Mouse (Mus musculus) MEL (cell line): Measurements from ENCODE around the gene Atp8a2. TPM values are rescaled to one million over a fixed set of nuclear protein-coding genes. Genes with fewer than 3 reads are reported as not detected.

Source experiments
- DNase-seq: peaks from one replicate; pipeline ENCODE4 v3.0.0; 2011; ENCODE audit warnings: low read depth, low spot score
- H3K27ac ChIP-seq: 2 replicates; pipeline ENCODE4 v1.5.1; 2012; ENCODE audit warnings: low read depth, mild to moderate bottlenecking, control low read depth, low read length, moderate library complexity; ENCODE audit not compliant: control insufficient read depth
- H3K27me3 ChIP-seq, 2 experiments: fragments of 150-350 bp in 1 of 2; sonication (generic) in 1 of 2; 2 replicates each; pipeline ENCODE4 v1.6.1; 2012; ENCODE audit warnings: low read length in 2 of 2, mild to moderate bottlenecking in 2 of 2, improper control_type of control experiment in 1 of 2, moderate library complexity in 1 of 2; ENCODE audit not compliant: insufficient read depth in 2 of 2, control insufficient read depth in 1 of 2
- H3K36me3 ChIP-seq, 2 experiments: 2 replicates each; pipeline ENCODE4 v1.6.1; 2012 to 2014; ENCODE audit warnings: low read length in 2 of 2, improper control_type of control experiment in 1 of 2, inconsistent platforms in 1 of 2, mild to moderate bottlenecking in 1 of 2; ENCODE audit not compliant: insufficient read depth in 2 of 2, control insufficient read depth in 1 of 2
- H3K4me1 ChIP-seq, 2 experiments: fragments of 150-350 bp in 1 of 2; sonication (generic) in 1 of 2; 2 replicates each; pipeline ENCODE4 v1.6.1; 2012; ENCODE audit warnings: low read length in 2 of 2, improper control_type of control experiment in 1 of 2, mild to moderate bottlenecking in 1 of 2; ENCODE audit not compliant: insufficient read depth in 2 of 2, control insufficient read depth in 1 of 2
- H3K4me3 ChIP-seq, 2 experiments: fragments of 150-350 bp in 1 of 2; sonication (generic) in 1 of 2; 2 replicates each; pipeline ENCODE4 v1.5.1; 2012; ENCODE audit warnings: low read depth in 2 of 2, low read length in 2 of 2, mild to moderate bottlenecking in 2 of 2, moderate library complexity in 2 of 2, control low read depth in 1 of 2, improper control_type of control experiment in 1 of 2; ENCODE audit not compliant: control insufficient read depth in 1 of 2, insufficient read depth in 1 of 2
- H3K79me2 ChIP-seq: 2 replicates; pipeline ENCODE4 v1.6.1; 2012; ENCODE audit warnings: mild to moderate bottlenecking, low read length, moderate library complexity; ENCODE audit not compliant: control insufficient read depth, poor library complexity, insufficient read depth
- H3K9ac ChIP-seq: 2 replicates; pipeline ENCODE4 v1.6.1; 2012; ENCODE audit warnings: low read depth, mild to moderate bottlenecking, control low read depth, low read length, moderate library complexity; ENCODE audit not compliant: control insufficient read depth, poor library complexity, severe bottlenecking
- H3K9me3 ChIP-seq: fragments of 150-350 bp; sonication (generic); replicated peaks from 2 replicates; pipeline ENCODE4 v1.6.1; 2012; ENCODE audit warnings: mild to moderate bottlenecking, low read length, improper control_type of control experiment, moderate library complexity; ENCODE audit not compliant: insufficient read depth
- CHD1 ChIP-seq: IDR thresholded peaks from 2 replicates; pipeline ENCODE4 v1.6.1; 2012; ENCODE audit warnings: low read depth, mild to moderate bottlenecking, inconsistent platforms, low read length, improper control_type of control experiment
- CHD2 ChIP-seq: IDR thresholded peaks from 2 replicates; pipeline ENCODE4 v1.6.1; 2011; ENCODE audit warnings: low read length, improper control_type of control experiment
- ELF1 ChIP-seq: IDR thresholded peaks from 2 replicates; pipeline ENCODE4 v1.6.1; 2014; ENCODE audit warnings: low read depth, mild to moderate bottlenecking, inconsistent platforms, low read length, improper control_type of control experiment, moderate library complexity
- GABPA ChIP-seq: IDR thresholded peaks from 2 replicates; pipeline ENCODE4 v1.6.1; 2012; ENCODE audit warnings: low read depth, mild to moderate bottlenecking, inconsistent platforms, low read length, improper control_type of control experiment, moderate library complexity
- HCFC1 ChIP-seq: IDR thresholded peaks from 2 replicates; pipeline ENCODE4 v1.6.1; 2012; ENCODE audit warnings: low read depth, mild to moderate bottlenecking, inconsistent platforms, low read length, improper control_type of control experiment, moderate library complexity
- JUND ChIP-seq: IDR thresholded peaks from 2 replicates; pipeline ENCODE4 v1.6.1; 2011; ENCODE audit warnings: low read depth, mild to moderate bottlenecking, improper control_type of control experiment, low read length
- KAT2A ChIP-seq: conservative IDR thresholded peaks from 2 replicates; pipeline ENCODE4 v1.6.1; 2012; ENCODE audit warnings: low read depth, low read length, improper control_type of control experiment, inconsistent platforms
- MAFK ChIP-seq: IDR thresholded peaks from 2 replicates; pipeline ENCODE4 v1.6.1; 2011; ENCODE audit warnings: low read depth, mild to moderate bottlenecking, low read length, improper control_type of control experiment, borderline replicate concordance
- MAX ChIP-seq: IDR thresholded peaks from 2 replicates; pipeline ENCODE4 v1.6.1; 2011; ENCODE audit warnings: low read length, improper control_type of control experiment
- MEF2A ChIP-seq: IDR thresholded peaks from 2 replicates; pipeline ENCODE4 v1.6.1; 2014; ENCODE audit warnings: low read depth, mild to moderate bottlenecking, inconsistent platforms, low read length, improper control_type of control experiment; ENCODE audit not compliant: poor library complexity, insufficient replicate concordance, severe bottlenecking; ENCODE audit errors: extremely low read depth
- MXI1 ChIP-seq: IDR thresholded peaks from 2 replicates; pipeline ENCODE4 v1.6.1; 2011; ENCODE audit warnings: mild to moderate bottlenecking, low read depth, low read length, improper control_type of control experiment
- MYB ChIP-seq: IDR thresholded peaks from 2 replicates; pipeline ENCODE4 v1.6.1; 2011; ENCODE audit warnings: mild to moderate bottlenecking, low read depth, low read length, improper control_type of control experiment
- MYC ChIP-seq: IDR thresholded peaks from 2 replicates; pipeline ENCODE4 v1.6.1; 2011; ENCODE audit warnings: low read depth, mild to moderate bottlenecking, low read length, improper control_type of control experiment, moderate library complexity
- NRF1 ChIP-seq: IDR thresholded peaks from 2 replicates; pipeline ENCODE4 v1.6.1; 2014; ENCODE audit warnings: low read depth, mild to moderate bottlenecking, inconsistent platforms, low read length, improper control_type of control experiment, moderate library complexity; ENCODE audit not compliant: poor library complexity, insufficient read depth, severe bottlenecking
- POLR2AphosphoS2 ChIP-seq: IDR thresholded peaks from 2 replicates; pipeline ENCODE4 v1.6.1; 2011; ENCODE audit warnings: low read length, improper control_type of control experiment
- RAD21 ChIP-seq: IDR thresholded peaks from 2 replicates; pipeline ENCODE4 v1.6.1; 2011; ENCODE audit warnings: mild to moderate bottlenecking, low read depth, low read length, improper control_type of control experiment
- RCOR1 ChIP-seq: IDR thresholded peaks from 2 replicates; pipeline ENCODE4 v1.6.1; 2012; ENCODE audit warnings: low read depth, mild to moderate bottlenecking, inconsistent platforms, low read length, improper control_type of control experiment
- SIN3A ChIP-seq: IDR thresholded peaks from 2 replicates; pipeline ENCODE4 v1.6.1; 2012; ENCODE audit warnings: low read length, improper control_type of control experiment, inconsistent platforms
- SMC3 ChIP-seq: IDR thresholded peaks from 2 replicates; pipeline ENCODE4 v1.6.1; 2011; ENCODE audit warnings: low read depth, low read length, improper control_type of control experiment
- TCF12 ChIP-seq: IDR thresholded peaks from 2 replicates; pipeline ENCODE4 v1.6.1; 2014; ENCODE audit warnings: low read depth, mild to moderate bottlenecking, inconsistent platforms, low read length, improper control_type of control experiment, moderate library complexity
- USF1 ChIP-seq: IDR thresholded peaks from 2 replicates; pipeline ENCODE4 v1.6.1; 2014; ENCODE audit warnings: low read depth, mild to moderate bottlenecking, inconsistent platforms, low read length, improper control_type of control experiment, moderate library complexity
- USF2 ChIP-seq, 2 experiments: IDR thresholded peaks; 2 replicates each; pipeline ENCODE4 v1.6.1; 2011 to 2012; ENCODE audit warnings: improper control_type of control experiment in 2 of 2, low read length in 2 of 2, borderline replicate concordance in 1 of 2, inconsistent platforms in 1 of 2, low read depth in 1 of 2, mild to moderate bottlenecking in 1 of 2; ENCODE audit not compliant: insufficient read depth in 1 of 2
- ZMIZ1 ChIP-seq: IDR thresholded peaks from 2 replicates; pipeline ENCODE4 v1.6.1; 2012; ENCODE audit warnings: low read depth, mild to moderate bottlenecking, inconsistent platforms, low read length, improper control_type of control experiment, moderate library complexity
- ZNF384 ChIP-seq: IDR thresholded peaks from 2 replicates; pipeline ENCODE4 v1.6.1; 2012; ENCODE audit warnings: low read depth, mild to moderate bottlenecking, inconsistent platforms, low read length, improper control_type of control experiment
- polyA plus RNA-seq, 2 experiments: library from polyadenylated mRNA; stranded (reverse) in 1 of 2; unstranded in 1 of 2; fragments of >175 nt in 1 of 2; fragments of >200 nt in 1 of 2; gene quantifications; 2 replicates each; pipeline versions ENCODE4 v1.2.1 to v1.2.4; 2012; ENCODE audit warnings: low replicate concordance in 2 of 2, low read depth in 1 of 2; ENCODE audit not compliant: insufficient read length in 2 of 2, insufficient read depth in 1 of 2, missing spikeins in 1 of 2
- total RNA-seq: library from RNA; depleted of rRNA; stranded (reverse); fragments of 300-350 nt; gene quantifications from 2 replicates; pipeline ENCODE4 v1.2.3, GENCODE M21; 2012

Gene Atp8a2
- total and polyA plus RNA-seq, 3 experiments: 0.29 to 0.39 TPM; not detected in 1

DNA sequence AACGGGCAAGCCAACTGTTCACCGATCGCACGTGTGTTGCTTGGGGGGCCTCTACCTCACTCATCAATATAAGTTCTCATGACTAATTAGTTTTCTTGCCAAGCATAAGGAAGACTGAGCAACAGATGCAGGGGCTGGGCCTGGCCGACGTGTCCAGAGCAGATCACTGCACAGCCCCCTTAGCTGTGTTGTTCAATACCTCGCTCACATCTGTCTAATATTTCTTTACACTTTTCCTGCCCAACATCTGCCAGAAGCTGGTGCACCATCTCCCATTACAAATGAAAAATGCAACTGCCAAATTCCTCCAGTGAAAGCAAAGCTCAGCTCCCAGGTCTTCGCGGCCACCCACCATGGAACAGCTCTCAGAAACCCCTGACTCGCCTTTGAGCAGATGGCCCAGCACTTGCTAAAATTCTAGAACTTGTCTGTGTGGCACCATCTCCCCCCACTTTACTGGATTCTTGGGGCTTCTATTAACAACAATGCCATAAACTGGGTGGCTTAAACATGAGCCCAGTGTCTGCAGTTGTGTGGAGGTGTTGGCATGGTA, 313.4 kb downstream of the Atp8a2 start:
- Histone ChIP-seq H3K4me3 (no peak overlapping the region), H3K9ac (no peak overlapping the region), H3K27ac (no peak overlapping the region), H3K4me1 (no peaks in the 10 kb centered on the region), H3K9me3 (no peaks in the 10 kb centered on the region), H3K27me3 (no peaks in the 10 kb centered on the region; a peak in 2 of 4 replicates), H3K79me2 (no peaks in the 10 kb centered on the region), H3K36me3 (no peaks in the 10 kb centered on the region)
- TF ChIP-seq USF2 (IDR thresholded peaks at IDR 0.05; ENCODE audit: borderline replicate concordance in 1 of 2, insufficient read depth in 1 of 2, low read depth in 1 of 2, low read length in 2 of 2) (no peak), SIN3A (no peak), RCOR1 (no peak), TCF12 (no peak), POLR2AphosphoS2 (no peak), MAFK (no peak), HCFC1 (no peak), CHD1 (no peak), MAX (no peak), ELF1 (no peak), MXI1 (no peak)
- no peak for DNase-seq

DNA sequence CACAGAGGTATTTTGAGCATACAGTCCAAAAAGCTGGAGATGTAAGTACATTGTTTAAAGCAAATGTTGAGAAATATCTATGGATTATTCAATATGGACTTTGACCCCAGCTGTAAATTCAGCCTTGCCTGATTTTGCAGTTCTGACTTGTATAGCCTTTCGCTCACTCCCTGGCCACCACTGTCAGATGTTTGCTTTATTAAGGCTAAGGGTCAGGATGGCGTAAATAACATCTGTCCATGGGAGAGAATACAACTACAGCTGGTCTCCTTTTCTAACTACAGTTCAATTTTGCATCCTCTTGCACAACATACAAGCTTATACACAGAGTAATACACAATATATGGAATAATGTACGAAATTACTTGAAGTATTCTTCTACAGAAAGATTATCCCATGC, 316.1 kb downstream of the Atp8a2 start:
- Histone ChIP-seq H3K9me3 (no peaks in the 10 kb centered on the region), H3K4me3 (no peak overlapping the region), H3K27ac (no peak overlapping the region), H3K4me1 (no peaks in the 10 kb centered on the region), H3K36me3 (no peaks in the 10 kb centered on the region), H3K9ac (no peak overlapping the region)
- no peak for DNase-seq
- no peak for TF ChIP-seq ZNF384
- no peak for TF ChIP-seq JUND
- TF ChIP-seq MEF2A: no peak
- no peak for TF ChIP-seq MYC
- no peak for TF ChIP-seq ZMIZ1
- no peak for TF ChIP-seq HCFC1
- TF ChIP-seq USF2 (IDR thresholded peaks at IDR 0.05; ENCODE audit: borderline replicate concordance in 1 of 2, insufficient read depth in 1 of 2, low read depth in 1 of 2, low read length in 2 of 2): no peak
- no peak for TF ChIP-seq MYB
- no peak for TF ChIP-seq GABPA
- no peak for TF ChIP-seq MXI1
- no peak for TF ChIP-seq TCF12
- TF ChIP-seq RCOR1: no peak
- no peak for TF ChIP-seq SMC3
- no peak for TF ChIP-seq CHD2
- TF ChIP-seq MAFK: no peak
- no peak for TF ChIP-seq POLR2AphosphoS2
- no peak for TF ChIP-seq USF1
- no peak for TF ChIP-seq KAT2A
- no peak for TF ChIP-seq RAD21
- no peak for TF ChIP-seq NRF1
- TF ChIP-seq, all 39 proteins: peak for 0
- H3K79me2 ChIP-seq: no peaks in the 10 kb centered on the region
- no peaks in the 10 kb centered on the region; a peak in 2 of 4 replicates for H3K27me3 ChIP-seq
